Mouse (Mus musculus) T-helper 17 cell (primary cell): ENCODE data around the gene Arl15.
"Not testable (repeated sequence)": the region's sequence is repeated elsewhere in the genome, so short reads cannot be mapped to it uniquely, and the experiment has no call there.

ENCODE experiments used
- in situ Hi-C, 2 experiments: fragments of 300-600 bp; cut with MboI, MseI; formaldehyde crosslinking; loops; 1 replicate in 1 of 2; 2 replicates in 1 of 2; pipeline ENCODE4 v1.15.1; 2025; ENCODE audit warnings: high pct_unique_total_duplicates in 2 of 2

Gene Arl15

GRCm38 (mm10) chr13:113794039-113794704 is at the start of gene Arl15:
Gene Arl15 (plus strand): TSS chr13:113794505.
- in situ Hi-C loops: no loop called here

- in situ Hi-C loops: loop anchor here in 1 of 2 experiments (10.0 kb wide), 1 partner anchor 1520 kb away; no protein-coding TSS in a partner anchor
Measured at GRCm38 (mm10) chr13:113745301-113745700, 49.0 kb upstream of the Arl15 start.

- in situ Hi-C loops: loop anchor here in 1 of 2 experiments (25.0 kb wide), 1 partner anchor 1887 kb away; no protein-coding TSS in a partner anchor
Measured at GRCm38 (mm10) chr13:113750766-113751165, 43.5 kb upstream of the Arl15 start.

- in situ Hi-C loops: loop anchor here in 1 of 2 experiments (25.0 kb wide), 1 partner anchor 1882 kb away; no protein-coding TSS in a partner anchor
Measured at GRCm38 (mm10) chr13:113754731-113755689, 39.3 kb upstream of the Arl15 start.

- in situ Hi-C loops: loop anchor here in 1 of 2 experiments (25.0 kb wide), 1 partner anchor 1882 kb away; no protein-coding TSS in a partner anchor
Measured at GRCm38 (mm10) chr13:113755779-113756178, 38.5 kb upstream of the Arl15 start.

GRCm38 (mm10) chr13:113761717-113762116 is 32.6 kb upstream of the Arl15 start:
- in situ Hi-C loops: loop anchor here (5.0 to 25.0 kb wide), 2 partner anchors 59 to 1876 kb away; no protein-coding TSS in a partner anchor

GRCm38 (mm10) chr13:113762766-113763516 is 31.4 kb upstream of the Arl15 start:
- in situ Hi-C loops: loop anchor here (5.0 to 25.0 kb wide), 2 partner anchors 61 to 1874 kb away; no protein-coding TSS in a partner anchor

- in situ Hi-C loops: loop anchor here in 1 of 2 experiments (25.0 kb wide), 1 partner anchor 1872 kb away; no protein-coding TSS in a partner anchor
Measured at GRCm38 (mm10) chr13:113765411-113765810, 28.9 kb upstream of the Arl15 start.

GRCm38 (mm10) chr13:113769829-113770228 is 24.5 kb upstream of the Arl15 start:
- in situ Hi-C loops: loop anchor here in 1 of 2 experiments (25.0 kb wide), 1 partner anchor 1867 kb away; no protein-coding TSS in a partner anchor

GRCm38 (mm10) chr13:113770340-113770739 is 24.0 kb upstream of the Arl15 start:
- in situ Hi-C loops: loop anchor here in 1 of 2 experiments (25.0 kb wide), 1 partner anchor 1867 kb away; no protein-coding TSS in a partner anchor

GRCm38 (mm10) chr13:113771340-113771739 is 23.0 kb upstream of the Arl15 start:
- in situ Hi-C loops: loop anchor here in 1 of 2 experiments (25.0 kb wide), 1 partner anchor 1866 kb away; no protein-coding TSS in a partner anchor

- in situ Hi-C loops: loop anchor here in 1 of 2 experiments (25.0 kb wide), 1 partner anchor 1863 kb away; no protein-coding TSS in a partner anchor
Measured at GRCm38 (mm10) chr13:113774799-113775198, 19.5 kb upstream of the Arl15 start.

- in situ Hi-C loops: no loop called here
Measured at GRCm38 (mm10) chr13:113775244-113776140, 18.8 kb upstream of the Arl15 start.

- in situ Hi-C loops: no loop called here
Measured at GRCm38 (mm10) chr13:113785803-113786202, 8.5 kb upstream of the Arl15 start.

- in situ Hi-C loops: no loop called here
Measured at GRCm38 (mm10) chr13:113787136-113787535, 7.2 kb upstream of the Arl15 start.

GRCm38 (mm10) chr13:113790016-113790415 is 4.3 kb upstream of the Arl15 start:
- in situ Hi-C loops: not testable (repeated sequence)

GRCm38 (mm10) chr13:113793637-113794036 is 668 bp upstream of the Arl15 start:
- in situ Hi-C loops: no loop called here

GRCm38 (mm10) chr13:113794705-113795655 is 675 bp downstream of the Arl15 start:
- in situ Hi-C loops: no loop called here
